Mouse (Mus musculus): ENCODE results near the gene Mmp11. TPM values are rescaled to one million over a fixed set of nuclear protein-coding genes. Genes with fewer than 3 reads are reported as not detected.
A peak's percentile ranks its signal among the peaks of the same experiment; 100 is the strongest.

Mmp11 gene
- total and polyA plus RNA-seq, 3 experiments = 0.99 to 1.1 TPM; not detected in 1

DNA sequence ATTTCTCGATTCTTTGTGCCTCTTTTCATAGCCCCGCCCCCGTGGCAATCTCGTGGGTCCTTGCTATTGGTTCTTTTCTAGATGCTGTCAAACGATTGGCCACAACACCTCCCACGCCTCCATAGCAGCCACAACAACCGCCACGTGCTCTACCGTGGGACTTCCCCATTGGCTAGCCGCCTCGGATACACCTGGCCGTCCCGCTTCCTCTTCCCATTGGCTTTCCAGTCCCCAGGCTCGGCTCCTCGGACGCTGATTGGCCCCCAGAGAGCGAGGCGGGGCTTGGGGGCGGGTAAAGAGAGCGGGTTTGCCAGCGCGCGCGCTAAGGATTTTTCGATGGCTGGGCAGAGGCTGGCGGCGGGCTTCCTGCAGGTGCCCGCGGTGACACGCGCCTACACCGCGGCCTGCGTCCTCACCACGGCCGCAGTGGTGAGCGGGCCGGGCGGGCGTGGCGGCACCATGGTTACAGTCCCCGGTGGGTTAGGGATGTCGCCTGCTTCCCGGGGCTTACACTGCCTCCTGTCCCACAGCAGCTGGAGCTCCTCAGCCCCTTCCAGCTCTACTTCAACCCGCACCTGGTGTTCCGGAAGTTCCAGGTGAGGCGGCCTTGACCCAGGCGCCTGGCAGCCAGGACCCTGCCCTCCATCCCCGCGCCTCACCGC is 43.1 kb downstream of the Mmp11 start, which contains the start of gene Derl3:
Gene Derl3 (plus strand): TSS at position 325 of the 662 bp plus-strand sequence.
- peak within 1 kb of the TSS; percentile 76 for H3K4me2 ChIP-seq (ENCODE audit: insufficient read depth, low read depth, poor library complexity, severe bottlenecking)
- no peaks in the 10 kb centered on the region for H3K9me3 ChIP-seq (replicated peaks; ENCODE audit: low read length)
- peak within 1 kb of the TSS; percentile 9; the same call in 1 of the 2 replicates for H3K9ac ChIP-seq (ENCODE audit: insufficient read depth, low read depth)
- H3K27ac ChIP-seq (ENCODE audit: insufficient read depth, low read depth) = peak within 1 kb of the TSS; percentile 99
- peak; percentile 100 for DNase-seq (ENCODE audit: extremely low read depth)
- dilution Hi-C loops (cut with MboI; ENCODE audit: extremely low pct_ligation_motif_present, extremely low pct_unique_long_range_greater_than_20kb, low sequenced_read_pairs) = no loop called here
- H3K4me3 ChIP-seq (replicated peaks in 1 of 3; ENCODE audit: low read depth in 2 of 3, low read length in 2 of 3, poor library complexity in 1 of 3) = peak within 1 kb of the TSS; percentile 47 to 63 (median 55)
- H3K79me2 ChIP-seq (replicated peaks; ENCODE audit: control insufficient read depth, extremely low read depth, insufficient read depth, poor library complexity, severe bottlenecking) = no peaks in the 10 kb centered on the region
- H3K4me1 ChIP-seq (ENCODE audit: control insufficient read depth in 1 of 2, insufficient read depth in 2 of 2) = peaks cover 33 to 72% of the 10 kb centered on the region in 2 experiments
- peaks cover 7 to 43% of the 10 kb centered on the region in 2 experiments for H3K36me3 ChIP-seq (replicated peaks in 1 of 2; ENCODE audit: control insufficient read depth in 1 of 2, insufficient read depth in 1 of 2, low read length in 1 of 2)
- in situ Hi-C loops (cut with MboI; ENCODE audit: low pct_ligation_motif_present, low pct_unique_long_range_greater_than_20kb, low sequenced_read_pairs) = no loop called here
- TF ChIP-seq ELF1 (IDR thresholded peaks at IDR 0.05; ENCODE audit: low read depth, low read length) (peak; percentile 73), HCFC1 (IDR thresholded peaks at IDR 0.05; ENCODE audit: low read depth, low read length) (peak; percentile 62), MAX (IDR thresholded peaks at IDR 0.05; ENCODE audit: low read length) (peak; percentile 99), NRF1 (IDR thresholded peaks at IDR 0.05; ENCODE audit: low read depth, low read length) (0 out of 2 replicates have a peak, but pooled peaks have one; percentile 22), PAX5 (IDR thresholded peaks at IDR 0.05; ENCODE audit: low read length) (no peak), IRF4 (IDR thresholded peaks at IDR 0.05; ENCODE audit: low read depth, low read length) (peak; percentile 19; the same call in 1 of the 2 replicates), BHLHE40 (IDR thresholded peaks at IDR 0.05; ENCODE audit: low read depth, low read length) (peak; percentile 62), E2F4 (IDR thresholded peaks at IDR 0.05; ENCODE audit: insufficient replicate concordance, low read depth, low read length) (no peak), ZKSCAN1 (IDR thresholded peaks at IDR 0.05; ENCODE audit: borderline replicate concordance, low read depth, low read length) (no peak), CHD2 (IDR thresholded peaks at IDR 0.05; ENCODE audit: low read length) (peak; percentile 85), SMC3 (IDR thresholded peaks at IDR 0.05; ENCODE audit: low read depth, low read length) (no peak), ETS1 (conservative IDR thresholded peaks at IDR 0.05; ENCODE audit: low read depth, low read length) (no peak), USF2 (conservative IDR thresholded peaks at IDR 0.05; ENCODE audit: low read depth, low read length) (peak; percentile 51), SIN3A (IDR thresholded peaks at IDR 0.05; ENCODE audit: low read length) (peak; percentile 99), CTCF (conservative IDR thresholded peaks at IDR 0.05 in 1 of 2, IDR thresholded peaks at IDR 0.05 in 1 of 2; ENCODE audit: low read depth in 2 of 2, low read length in 2 of 2) (no peak), MXI1 (IDR thresholded peaks at IDR 0.05; ENCODE audit: low read depth, low read length) (peak; percentile 89), KAT2A (IDR thresholded peaks at IDR 0.05; ENCODE audit: insufficient replicate concordance, low read length) (0 out of 2 replicates have a peak, but pooled peaks have one; percentile 34), MYC (IDR thresholded peaks at IDR 0.05; ENCODE audit: low read depth, low read length) (peak; percentile 55; the same call in 1 of the 2 replicates), POLR2A (IDR thresholded peaks at IDR 0.05; ENCODE audit: low read depth, low read length) (peak; percentile 46), NELFE (IDR thresholded peaks at IDR 0.05; ENCODE audit: low read depth, low read length) (no peak), MAZ (IDR thresholded peaks at IDR 0.05; ENCODE audit: low read depth, low read length) (peak; percentile 38; the same call in 1 of the 2 replicates), USF1 (IDR thresholded peaks at IDR 0.05; ENCODE audit: low read depth, low read length) (peak; percentile 78), GABPA (IDR thresholded peaks at IDR 0.05; ENCODE audit: insufficient replicate concordance, low read depth, low read length) (no peak), RAD21 (IDR thresholded peaks at IDR 0.05; ENCODE audit: low read depth, low read length) (no peak), TCF12 (IDR thresholded peaks at IDR 0.05; ENCODE audit: low read depth, low read length) (peak; percentile 41), JUN (IDR thresholded peaks at IDR 0.05; ENCODE audit: insufficient read depth, low read depth, low read length) (no peak)
- no peaks in the 10 kb centered on the region for H3K27me3 ChIP-seq (replicated peaks)
